Mouse (Mus musculus) embryo, embryonic 11 days (tissue): ENCODE results near the gene Rad51b.

Source experiments
- DNase-seq: peaks from one replicate; pipeline ENCODE4 v3.0.0-alpha.2; 2015

Rad51b gene

DNA sequence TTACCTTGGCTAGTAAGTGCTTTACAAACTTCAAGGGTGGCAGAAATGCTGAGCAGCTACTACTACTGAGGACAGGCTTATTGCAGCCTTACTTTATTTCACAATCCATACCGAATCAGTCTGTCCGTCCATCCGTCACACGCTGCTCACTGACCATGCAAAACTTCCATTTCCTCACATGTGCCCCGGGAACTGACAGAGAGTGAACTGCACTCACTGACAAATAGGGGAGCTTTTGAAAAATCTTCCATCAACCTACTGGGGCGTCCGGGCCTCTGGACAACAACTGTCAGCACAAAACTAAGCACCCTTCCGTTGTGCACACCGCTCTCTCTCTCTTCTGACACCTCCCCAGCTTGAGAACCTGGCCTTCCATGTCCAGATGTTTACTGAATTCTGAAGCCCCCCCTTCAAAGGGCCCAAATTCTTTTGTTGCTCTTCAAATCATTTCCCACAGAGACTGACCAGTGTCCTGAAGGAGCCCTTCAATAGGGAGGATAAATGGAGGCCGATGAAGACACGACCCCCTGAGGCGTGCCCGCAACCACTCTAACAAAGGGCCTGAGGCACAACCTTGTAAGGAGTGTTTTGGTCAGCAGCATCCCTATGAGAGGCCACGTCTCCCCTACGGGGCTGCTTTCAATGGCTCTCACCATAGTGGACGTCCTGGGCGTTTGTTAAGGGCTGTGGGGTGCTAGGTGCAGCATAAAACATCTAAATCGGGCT, 515.9 kb downstream of the Rad51b start:
- DNase-seq = no peak

DNA sequence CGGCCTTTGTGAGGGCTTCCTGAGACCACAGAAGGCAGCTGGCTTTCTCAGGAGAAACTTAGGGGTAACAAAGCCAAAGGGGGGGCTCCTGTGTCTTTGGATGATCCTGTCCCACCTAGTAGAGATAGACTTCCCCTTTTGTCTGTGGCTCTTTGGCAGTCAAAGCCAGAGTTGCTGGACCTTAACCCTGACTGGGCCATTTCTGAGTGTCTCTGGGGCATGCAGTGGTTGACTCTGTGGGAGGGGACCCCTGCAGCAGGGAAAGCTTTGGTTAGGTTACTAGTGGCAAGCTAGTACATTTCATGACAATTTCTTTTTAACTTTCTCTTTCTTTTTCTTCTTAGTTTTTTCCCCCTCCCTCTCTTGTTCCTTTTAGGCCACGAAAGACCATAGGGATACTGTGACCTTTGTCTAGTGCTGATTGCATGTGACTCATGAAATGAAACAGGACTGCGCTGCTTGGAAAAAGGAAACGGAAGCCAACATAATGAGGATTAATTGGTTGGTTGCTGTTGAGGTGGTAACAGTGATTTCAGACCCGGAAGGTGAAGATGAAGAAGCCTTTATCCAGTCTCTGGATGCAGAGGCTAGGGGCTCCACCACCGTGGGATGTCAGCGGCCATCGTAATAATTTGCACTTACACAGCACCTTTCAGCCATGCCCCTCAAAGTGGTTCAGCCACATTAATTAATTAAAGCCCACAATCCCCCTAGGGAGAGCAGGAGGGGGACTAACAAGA, 516.7 kb downstream of the Rad51b start:
- DNase-seq = peak; percentile 42

DNA sequence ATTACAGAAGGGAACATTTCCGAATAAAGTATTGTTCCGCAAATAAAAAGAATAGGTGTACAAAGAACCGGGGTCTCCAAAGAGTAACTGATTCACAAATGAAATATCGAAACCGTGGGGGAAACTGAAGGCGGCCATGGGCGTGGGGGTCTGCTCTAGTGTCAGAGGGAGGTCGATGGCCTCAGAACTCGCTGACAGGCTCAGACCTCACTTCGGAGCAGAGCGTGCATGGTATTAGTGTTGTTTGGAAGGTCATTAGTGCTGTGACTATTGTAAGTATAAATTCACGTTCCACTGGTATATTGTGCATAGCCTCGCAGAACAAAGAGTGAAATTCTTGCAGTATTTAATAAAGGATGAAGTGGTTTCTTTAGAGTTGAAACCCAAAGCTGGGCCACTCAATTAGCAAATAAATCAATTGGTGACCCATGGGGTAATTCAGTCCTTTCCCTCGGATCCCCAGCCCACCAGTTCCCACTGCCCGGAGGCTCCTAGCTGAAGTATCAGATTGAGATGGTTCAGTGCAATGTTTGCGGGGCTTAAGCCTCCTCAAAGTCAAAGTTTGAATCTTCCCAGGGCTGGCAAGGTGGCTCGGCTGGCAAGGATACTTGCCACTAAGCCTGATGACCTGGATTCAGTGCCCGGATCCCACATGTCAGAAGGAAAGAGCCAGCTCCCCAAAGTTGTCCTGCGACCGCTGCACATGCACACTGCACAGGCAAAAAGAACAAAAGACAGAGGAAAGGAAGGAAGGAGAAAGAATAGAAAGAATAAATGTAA, 517.4 kb downstream of the Rad51b start:
- peak; percentile 50 for DNase-seq

DNA sequence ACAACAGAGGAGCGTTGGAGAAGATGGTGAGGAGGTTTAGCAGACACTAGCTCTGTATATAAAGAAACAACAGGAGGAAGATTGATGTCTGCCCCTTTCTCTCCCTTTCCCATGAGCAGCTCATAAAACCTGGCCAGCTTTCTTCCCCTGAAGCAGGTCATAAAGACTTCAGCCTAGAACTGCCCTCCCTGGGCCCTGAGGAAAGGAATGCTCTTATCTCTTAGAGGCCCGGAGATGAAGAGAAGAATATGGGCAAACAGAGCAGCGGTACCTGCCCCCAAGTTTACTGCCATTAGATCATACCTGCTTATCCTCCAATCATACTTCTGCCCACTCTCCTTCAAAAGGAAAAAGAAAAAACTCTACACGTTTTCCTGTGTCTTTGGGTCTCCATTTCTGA, 519.2 kb downstream of the Rad51b start:
- DNase-seq = no peak

DNA sequence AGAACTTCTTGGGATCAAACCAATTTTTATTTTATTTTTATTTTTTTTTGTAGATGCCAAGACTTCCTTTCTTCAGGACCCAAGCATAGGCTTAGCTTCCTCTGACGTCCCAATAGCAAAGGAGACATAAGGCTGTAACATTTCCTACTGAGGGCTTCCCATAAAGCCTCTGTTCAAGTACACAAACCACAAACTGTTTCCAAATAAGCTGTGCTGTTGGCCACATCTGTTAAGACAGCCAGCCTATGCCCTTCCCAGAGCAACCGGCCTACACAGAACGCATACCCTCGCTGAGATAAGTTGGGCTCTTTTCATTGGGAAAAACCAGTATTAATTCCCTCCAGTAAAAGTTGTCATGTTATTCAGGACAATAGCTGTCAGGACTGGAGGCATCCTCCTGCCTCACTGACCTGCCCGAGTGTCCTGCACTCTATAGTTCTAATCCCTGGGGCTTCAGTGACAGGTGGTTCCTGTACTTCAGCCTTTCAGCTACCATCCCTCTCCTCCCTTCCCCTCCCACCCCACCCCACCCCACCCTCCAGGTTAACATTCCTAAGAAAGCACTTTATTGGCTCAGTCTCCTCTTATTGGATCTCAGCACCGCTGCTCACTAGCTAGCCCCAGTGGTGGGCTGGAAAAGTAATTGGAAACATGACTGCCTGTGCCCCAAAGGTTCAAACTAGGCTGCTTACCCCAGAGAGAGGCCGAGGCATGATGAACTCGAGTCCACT, 523.3 kb downstream of the Rad51b start:
- DNase-seq = no peak

DNA sequence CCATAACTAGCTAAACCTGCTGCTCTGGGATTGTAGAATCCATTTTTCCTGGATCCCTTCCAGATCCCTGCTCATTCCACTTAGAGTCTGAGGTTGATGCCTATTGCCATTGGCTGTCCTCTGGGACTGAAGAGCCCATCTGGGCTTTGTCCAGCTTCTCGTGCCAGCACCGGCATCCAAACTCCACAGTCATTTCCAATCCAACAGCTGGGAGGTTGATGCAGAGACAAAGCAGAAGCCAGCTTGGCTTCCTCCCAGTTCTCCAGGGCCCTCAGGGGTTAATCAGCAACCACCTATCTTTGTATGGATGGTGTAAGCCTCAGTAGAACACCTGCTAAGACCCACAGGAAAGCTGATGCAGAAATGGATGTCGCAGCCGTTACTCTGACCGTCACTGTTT, 524.8 kb downstream of the Rad51b start:
- no peak for DNase-seq

DNA sequence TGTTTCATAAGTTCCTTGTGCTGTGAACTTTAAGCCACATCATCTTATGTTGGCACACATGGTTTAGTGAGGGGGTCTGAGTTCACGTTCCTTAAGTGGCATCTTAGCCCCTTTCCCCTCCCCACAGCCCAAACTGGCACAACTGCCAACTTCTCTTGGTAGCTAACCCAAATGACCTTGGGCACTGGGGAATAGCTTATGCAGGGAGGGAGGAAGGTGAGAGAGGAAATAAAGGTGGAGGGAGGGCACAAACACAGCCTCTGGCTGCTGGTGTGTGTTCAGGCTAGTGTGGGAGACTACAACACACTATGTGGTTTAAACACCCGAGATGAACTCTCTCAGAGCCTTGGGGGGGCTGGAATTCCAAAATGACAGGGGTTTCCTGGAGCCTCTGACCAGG, 525.3 kb downstream of the Rad51b start:
- DNase-seq = no peak

DNA sequence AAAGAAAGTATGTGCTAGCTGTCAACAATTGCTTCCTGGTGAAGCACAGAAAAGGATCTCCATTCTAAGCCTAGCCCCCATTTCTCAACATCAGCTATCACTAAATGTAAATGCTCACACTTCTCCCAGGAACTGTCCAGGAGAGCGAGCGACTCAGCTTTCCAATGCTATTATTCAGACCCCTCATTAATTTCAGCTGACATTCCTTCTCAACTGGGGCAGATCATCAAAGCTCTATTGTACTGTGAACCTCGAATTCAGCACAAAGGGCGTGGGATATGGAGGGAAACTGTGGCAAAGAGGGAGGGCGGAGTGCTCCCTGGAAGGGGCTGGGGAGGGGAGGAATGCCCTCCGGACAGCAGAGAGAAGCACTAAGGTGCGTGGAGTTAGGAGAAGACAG, 528.8 kb downstream of the Rad51b start:
- DNase-seq = no peak

DNA sequence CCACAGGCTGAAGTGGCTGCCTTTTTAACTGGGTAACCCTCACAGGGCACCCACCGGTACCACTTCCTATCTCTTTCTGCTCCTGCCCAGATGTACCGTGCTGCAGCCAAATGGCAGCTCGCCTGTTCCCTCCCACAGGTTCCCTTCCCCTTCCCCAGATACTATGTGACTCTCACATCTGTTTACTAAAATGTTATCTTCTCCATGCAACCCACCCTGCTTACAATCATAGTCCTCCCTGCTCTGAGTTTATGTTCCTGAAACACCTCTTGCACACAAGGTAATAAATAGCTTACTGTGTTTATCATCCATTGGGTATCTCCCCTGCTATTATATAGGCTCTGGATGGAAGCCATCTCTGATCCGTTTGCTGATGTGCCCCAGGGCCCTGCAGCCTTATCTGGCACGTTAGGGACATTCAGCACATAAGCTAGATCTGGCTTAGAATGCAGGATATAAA, 530.2 kb downstream of the Rad51b start:
- no peak for DNase-seq

DNA sequence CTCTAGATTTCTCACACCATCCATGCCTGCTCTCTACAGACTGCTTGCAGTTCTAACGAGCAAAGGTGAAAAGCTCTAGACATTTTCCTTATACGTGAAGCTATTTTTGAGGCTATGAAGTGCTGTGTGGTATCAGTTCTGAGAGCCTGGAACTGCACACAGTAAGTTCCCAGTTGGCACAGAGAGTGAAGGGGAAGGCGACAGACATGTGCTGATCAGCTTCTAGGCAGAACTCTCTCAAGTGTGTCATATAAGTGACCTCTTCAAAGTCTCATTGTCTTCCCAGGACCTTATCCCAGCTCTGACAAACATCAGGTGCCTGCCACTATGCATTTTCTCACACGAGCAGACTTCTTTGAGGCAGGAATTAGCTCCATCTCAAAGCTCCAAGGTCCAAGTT, 530.7 kb downstream of the Rad51b start:
- no peak for DNase-seq

DNA sequence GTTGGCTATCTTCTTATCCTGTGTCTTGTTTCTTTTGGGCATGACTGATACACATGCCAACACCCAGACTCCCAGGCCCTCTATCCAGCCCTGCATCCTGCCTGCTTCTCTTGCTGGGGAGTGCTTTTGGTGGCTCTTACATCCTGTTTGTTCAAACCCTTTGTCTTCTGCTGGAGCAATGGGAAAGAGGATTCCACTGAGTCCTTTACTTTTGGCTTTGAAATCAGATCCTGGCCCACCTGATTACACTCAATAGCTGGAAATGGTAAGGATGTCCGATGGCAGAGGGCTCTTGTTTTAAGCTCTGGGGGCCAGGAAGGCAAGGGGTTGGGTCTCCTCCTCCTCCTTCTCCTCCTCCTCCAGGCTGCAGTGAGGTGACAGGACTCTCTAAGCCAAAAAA, 533.6 kb downstream of the Rad51b start:
- no peak for DNase-seq

DNA sequence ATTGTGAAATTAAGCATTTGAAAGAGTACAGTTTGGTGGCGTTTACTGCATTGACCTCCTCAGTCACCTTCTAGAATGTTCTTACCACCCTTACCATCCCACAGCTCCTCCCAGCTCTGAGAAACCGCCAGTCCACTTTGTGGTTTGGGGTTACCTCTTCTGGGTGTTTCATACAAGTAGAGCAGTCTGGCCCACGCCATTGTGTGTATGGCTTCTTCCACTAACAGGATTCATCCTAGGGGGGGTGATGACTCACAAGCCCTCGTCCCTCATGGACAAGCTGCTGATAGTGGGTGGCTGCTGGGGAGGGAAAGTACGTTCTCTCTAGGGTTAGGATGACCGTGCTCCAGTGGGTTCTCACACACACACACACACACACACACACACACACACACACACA, 535.5 kb downstream of the Rad51b start:
- no peak for DNase-seq

DNA sequence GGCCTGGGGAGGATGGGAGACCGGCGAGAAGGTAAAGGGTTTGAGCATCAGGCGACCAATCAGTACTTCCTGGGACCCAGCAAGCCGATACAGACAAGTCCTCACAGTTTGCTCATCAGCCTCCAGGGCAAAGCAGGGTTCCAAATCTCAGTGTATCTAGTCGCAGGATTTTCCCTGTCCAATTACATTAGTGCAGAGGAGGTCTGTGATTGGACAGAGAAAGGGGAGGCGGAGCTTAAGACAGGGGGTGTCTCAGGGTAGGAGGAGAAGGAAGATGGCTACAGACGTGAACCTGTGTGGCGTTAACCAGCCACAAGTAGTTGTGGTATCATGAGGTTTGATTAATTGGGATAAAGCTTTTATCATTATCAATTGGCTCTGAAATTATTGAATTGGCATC, 538.4 kb downstream of the Rad51b start:
- DNase-seq = no peak

DNA sequence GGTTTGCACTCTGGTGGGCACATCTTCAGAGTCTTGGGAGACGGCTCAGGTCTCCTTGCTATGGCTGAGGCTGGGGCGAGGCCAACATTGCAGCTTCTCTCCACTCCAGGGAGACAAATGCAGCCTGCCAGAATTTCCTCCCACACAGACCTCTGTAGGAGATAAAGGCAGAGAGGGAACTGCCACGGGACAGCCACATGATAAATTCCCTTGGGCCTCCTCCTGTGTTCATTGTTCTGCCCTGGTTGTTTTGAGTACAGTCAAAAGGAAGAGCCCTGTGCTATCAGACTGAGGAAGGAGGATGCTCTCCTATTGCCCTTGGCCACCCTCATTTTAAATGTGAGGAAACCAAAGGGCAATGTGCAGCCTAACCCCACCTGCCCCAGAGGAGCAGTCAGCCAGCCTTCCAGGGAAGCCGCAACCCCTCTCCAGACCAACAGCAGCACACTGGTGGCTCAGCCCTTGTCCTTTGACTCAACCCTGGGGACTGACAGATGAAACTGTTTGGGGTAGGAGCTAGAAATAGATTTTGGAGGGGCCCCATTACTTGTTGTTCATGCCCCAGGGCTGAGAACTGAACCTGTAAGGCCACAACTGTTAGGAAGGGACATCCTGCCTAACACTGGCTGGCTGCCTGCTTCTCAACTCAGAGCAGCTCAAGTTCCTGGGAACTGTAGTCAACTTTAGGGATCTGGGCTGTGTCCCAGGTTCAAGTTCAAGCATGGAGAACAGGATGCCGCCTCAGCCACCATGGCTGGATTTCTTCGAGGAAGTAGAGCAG, 541.3 kb downstream of the Rad51b start:
- peak; percentile 45 for DNase-seq

DNA sequence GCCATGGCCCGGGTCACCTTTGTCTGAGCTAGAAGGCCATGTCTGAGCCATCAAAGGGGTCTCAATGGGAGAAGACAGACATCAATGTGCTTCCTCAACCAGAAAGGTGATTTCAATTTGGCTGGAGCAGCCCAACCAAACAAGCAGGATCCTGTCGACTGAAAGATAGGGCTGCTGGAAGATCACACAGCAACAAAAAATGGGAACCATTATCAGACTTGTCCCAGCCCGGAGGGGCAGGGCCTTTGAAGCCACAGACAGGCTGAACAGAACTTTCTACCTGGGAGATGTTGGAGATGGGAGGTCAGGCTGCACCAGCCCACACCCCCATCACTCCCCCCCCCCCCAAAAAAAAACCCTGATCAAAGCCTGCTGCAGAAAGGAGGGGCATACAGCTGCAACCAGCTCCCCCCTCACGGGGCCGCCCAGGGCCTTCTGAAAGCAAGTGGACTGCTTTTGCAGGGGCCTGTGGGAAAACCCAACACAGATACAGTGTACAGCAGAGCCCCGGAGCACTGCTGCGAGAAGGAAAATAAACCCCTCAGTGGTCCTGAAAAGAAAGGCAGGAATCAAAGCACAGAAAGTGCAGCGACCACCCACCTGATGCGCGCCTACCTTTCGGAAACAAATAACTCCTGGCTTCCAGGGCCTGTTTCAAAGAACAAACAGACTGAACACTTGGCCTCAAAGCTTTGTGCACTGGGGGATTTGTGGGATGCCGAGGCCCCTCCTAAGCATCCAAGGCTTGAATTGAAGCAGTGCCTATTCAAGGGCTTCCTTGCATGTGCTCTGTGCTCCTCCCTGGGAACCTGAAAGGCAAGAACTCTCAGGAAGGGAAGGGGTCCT, 542.2 kb downstream of the Rad51b start:
- peak; percentile 50 for DNase-seq

DNA sequence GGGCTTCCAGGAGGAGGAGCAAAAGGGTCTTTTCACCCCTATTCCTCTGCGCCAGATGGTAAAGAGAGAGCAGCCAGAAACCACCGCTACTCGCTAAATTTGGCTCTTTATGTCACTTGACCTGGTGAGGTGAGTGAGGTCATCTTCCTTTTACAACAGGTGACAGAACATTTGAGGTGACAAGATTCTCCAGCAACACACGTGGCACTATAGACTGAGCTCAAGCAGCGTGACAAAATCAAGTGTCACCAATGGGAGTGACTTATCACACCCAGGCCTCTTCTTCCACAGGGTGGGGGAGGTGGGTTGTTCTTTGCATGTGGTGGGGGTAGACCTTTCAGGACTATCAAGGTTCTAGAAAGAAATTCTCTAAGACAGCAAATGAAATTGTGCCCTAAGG, 543.4 kb downstream of the Rad51b start:
- DNase-seq = no peak

DNA sequence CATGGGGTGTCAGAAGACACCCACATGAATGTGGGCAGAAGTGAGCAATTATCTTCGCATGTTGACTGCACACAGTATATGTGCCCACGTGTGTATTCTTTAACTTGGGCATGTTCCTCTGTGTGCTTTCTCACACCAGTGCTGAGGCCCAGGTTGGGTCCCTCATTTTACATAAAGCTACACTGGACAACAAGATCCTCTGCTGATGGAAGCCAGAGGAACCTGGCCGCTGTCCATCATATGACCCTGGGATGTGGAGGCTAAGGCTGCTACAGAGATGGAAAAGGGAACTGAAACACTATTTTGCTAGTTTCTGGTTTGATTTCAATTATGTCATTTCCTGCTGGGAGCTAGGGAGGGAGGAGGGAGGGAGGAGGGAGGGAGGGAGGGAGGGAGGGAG, 544.2 kb downstream of the Rad51b start:
- no peak for DNase-seq

DNA sequence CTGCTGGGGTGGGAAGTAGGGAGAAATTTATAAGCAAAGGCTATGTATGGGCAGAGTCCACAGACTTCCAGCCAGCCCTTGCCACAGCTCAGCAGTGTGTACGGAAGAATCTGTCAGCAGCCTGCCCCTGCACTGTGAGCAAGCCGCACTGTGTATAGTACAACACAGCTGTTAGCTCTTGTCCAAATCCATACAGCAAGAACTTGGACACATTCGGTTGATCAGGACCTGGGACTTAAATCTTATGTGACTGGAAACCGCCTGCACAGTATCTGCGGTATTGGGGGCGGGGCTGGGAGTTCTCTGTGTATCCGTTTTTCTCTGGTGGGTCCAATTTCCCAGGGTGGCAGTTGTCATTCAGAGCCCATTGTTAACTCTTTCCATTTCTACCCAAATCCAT, 545.2 kb downstream of the Rad51b start:
- DNase-seq = peak; percentile 58

DNA sequence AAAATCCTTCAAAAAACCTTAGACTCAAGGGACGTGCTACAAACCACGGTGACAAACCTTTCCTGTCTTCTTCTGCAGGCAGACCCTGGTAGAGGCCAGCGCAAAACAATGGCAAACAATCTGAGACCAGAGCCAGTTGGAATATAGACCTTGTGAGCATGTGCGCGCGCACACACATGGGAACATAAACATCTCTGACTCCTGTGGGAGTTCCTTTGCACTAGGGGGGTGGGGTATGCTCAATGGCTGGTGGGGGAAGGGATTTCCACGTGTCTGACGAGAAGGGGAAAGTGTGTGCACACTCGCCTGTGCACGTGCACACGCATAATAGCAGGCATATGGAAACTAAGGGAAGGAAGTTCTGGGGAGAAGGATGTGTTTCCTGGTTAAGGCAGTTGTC, 545.9 kb downstream of the Rad51b start:
- peak; percentile 50 for DNase-seq

DNA sequence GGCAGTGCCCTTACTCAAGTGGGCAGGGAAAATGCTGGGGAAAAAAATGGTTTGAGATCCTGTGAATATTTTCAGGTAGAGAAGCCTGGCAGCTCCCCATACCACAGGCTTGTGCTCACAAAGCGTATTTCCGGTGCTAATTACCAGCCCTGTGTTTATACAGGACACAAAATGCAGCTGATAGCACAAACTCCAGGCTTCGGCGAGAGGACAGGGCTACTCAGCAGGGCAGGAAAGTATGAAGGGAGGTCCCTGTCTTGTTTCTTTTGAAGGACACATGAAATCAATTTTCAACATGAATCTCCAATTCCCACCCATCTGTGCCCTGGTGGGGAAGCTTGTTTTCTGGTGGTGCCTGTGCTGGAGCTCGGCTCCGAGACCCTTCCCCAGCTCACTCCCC, 546.4 kb downstream of the Rad51b start:
- DNase-seq = peak; percentile 38
